Mouse (Mus musculus): Measurements from ENCODE around the gene Cyp1a1. TPM values are rescaled to one million over a fixed set of nuclear protein-coding genes. Genes with fewer than 3 reads are reported as not detected.
A peak's percentile ranks its signal among the peaks of the same experiment; 100 is the strongest.
"Not testable (repeated sequence)": the region's sequence is repeated elsewhere in the genome, so short reads cannot be mapped to it uniquely, and the experiment has no call there.

The Cyp1a1 gene
- polyA plus RNA-seq, 1 experiment = 1.3 TPM

DNA sequence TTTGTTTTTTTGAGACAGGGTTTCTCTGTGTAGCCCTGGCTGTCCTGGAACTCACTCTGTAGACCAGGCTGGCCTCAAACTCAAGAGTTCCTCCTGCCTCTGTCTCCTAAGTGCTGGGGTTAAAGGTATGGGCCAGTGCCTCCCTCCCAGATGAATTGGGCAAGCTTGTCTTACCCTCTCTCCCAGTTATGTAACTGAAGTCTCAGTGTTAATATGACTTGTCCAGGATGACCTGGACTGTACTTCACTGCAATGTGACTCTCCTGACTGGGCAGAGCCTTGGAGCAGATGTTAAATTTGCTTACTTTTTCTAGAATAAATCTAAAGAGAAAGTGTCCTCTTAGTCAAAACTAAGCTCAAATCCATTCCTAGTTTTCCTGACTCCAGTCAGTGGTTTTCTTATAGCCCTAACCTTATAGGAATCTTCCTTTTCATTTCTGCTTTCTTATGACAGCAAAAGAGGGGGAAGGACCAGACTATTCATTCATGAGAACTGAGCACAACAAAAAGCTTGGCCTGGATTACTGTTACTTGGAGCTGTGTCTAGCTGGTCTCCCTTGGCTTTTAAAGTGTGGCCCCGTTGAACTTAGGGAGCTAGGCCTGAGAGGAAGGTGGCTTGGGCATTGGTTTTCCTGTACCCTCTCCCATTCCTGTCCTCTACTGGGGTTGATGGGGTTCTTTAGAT, 10.9 kb downstream of the Cyp1a1 start:
- DNase-seq (ENCODE audit: low read depth) = no peak

DNA sequence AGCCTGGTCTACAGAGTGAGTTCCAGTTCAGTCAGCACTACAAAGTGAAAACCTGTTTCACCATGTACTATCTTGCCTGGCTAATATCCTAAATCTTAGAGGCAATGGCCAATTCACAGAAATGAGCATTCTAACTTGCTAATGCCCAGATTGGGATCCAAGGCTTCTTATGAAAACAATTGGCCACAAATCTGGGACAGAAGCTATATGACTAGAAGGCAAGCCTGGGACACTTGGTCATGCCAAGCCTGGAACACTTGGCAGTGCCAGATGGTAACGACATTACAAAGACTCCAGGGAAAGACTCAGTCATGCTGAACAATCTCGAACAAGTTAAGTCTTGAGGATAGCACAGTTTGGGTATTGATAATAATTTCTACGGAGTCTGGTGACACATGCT, 18.8 kb downstream of the Cyp1a1 start:
- DNase-seq (ENCODE audit: low read depth) = peak; percentile 95

DNA sequence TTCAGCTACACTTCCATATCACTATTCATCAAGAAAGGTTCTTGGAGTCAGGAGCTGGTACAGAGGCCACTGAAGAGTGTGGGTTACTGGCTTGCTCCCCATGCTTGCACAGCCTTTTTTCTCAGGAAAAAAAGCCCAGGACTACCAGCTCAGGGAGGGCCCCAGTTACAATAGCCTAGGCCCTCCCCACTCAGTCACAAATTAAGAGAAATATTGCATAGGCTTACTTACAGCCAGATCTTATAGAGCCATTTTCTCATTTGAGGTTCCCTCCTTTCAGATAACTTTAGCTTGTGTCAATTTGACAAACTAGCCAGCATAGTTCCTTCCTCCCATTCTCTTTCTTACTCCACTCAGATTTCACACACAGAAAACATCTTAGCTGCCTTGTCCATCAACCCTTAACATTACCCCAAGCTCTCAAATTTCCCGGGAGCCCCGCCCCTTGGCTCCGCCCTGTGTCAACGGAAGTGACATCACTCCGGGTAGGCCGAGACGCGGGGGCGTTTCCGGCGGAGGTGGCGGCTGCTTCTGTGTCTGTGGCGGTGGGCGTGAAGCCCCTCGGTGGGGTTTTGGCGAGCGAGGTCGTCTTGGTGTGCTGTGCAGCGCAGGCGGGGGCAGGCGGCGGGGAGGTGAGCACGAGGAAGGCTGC, 20.5 kb downstream of the Cyp1a1 start, which contains the start of gene Edc3:
Gene Edc3, plus strand, starts transcription at position 473 of the 652 bp plus-strand sequence.
- DNase-seq (ENCODE audit: low read depth) = no peak

DNA sequence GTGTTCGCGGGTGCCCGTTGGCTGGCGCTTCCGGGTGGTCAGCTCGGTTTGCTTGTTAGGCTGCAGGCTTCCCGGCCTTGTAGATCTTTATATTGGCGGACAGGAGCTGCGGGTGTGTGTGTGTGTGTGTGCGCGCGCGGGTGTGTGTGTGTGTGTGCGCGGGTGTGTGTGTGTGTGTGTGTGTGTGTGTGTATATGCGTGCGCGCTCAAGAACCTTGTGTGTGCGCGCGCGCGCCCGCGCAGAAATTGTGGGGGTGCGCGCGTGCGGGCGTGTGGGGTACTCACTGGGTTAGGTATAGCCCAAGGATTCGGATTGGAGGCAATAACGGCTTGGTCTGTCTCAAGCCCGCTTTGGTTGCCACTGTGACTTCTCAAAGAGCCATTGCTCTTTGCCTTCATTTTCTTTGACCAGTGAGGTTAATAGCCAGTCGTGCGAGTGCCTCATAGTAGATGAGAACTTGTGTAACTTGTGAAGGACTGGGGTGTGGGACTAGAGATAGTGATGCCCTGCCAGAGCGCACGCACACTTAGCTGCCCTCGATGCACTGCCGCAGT, 21.1 kb downstream of the Cyp1a1 start:
- DNase-seq (ENCODE audit: low read depth) = no peak

GRCm38 (mm10) chr9:57710214-57710613, 22.5 kb downstream of the Cyp1a1 start:
- not testable (repeated sequence) for DNase-seq (ENCODE audit: low read depth)

DNA sequence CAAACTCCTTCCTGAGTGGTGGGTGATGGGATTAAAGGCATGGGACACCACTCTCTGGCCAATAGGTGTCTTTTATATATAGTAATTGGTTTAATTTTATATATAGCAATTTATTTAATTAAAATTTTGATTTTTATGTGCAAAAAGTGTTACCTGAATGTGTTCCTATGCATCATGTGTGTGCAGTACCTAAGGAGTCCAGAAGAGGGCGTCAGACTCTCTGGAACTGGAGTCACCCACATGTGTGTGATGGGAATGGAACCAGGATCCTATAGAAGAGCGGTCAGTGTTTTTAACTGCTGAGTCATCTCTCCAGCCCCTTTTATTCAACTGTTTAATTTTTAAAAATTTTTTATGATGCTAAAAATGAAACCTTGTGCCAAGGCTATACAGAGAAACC, 24.5 kb downstream of the Cyp1a1 start:
- no peak for DNase-seq (ENCODE audit: low read depth)

- DNase-seq (ENCODE audit: low read depth) = no peak
Observed at GRCm38 (mm10) chr9:57718408-57718807, 30.7 kb downstream of the Cyp1a1 start.

DNA sequence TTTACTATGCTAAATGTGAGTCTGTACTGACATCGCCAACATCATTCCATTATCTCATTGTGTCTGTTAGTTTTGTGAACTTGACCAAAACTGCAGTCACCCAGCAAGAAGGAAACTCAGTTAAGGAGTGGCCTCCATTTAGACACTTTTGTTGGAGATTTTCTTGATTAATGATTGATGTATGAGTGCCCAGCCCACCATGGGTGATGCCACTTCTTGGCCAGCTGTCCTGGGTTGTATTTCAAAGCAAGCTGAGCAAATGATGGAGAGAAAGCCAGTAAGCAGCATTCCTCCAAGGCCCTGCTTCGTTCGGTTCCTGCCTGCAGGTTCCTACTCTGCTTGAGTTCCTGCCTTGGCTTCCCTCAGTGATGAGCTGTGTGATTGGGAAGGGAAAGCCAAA, 33.0 kb downstream of the Cyp1a1 start:
- DNase-seq (ENCODE audit: low read depth) = no peak

DNA sequence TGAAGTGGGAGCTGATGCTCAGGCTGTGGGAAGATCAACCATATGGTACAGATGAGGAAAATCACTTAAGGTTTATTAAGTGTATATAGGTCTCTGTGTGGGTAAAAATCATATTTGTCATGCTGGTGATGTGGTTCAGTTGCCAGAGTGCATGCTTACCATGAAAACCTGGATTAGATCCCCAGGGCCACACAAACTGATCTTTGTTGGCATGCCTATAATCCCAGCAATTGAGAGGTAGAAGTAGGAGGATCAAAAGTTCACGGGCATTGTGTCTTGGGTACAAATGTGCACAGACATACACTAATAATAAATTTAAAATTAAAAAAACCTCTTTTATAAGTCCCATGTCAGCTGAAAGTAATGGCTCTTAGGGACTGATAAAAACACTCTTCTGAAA, 34.6 kb downstream of the Cyp1a1 start:
- no peak for DNase-seq (ENCODE audit: low read depth)

GRCm38 (mm10) chr9:57723315-57723715, 35.6 kb downstream of the Cyp1a1 start:
- DNase-seq (ENCODE audit: low read depth) = peak; percentile 100

DNA sequence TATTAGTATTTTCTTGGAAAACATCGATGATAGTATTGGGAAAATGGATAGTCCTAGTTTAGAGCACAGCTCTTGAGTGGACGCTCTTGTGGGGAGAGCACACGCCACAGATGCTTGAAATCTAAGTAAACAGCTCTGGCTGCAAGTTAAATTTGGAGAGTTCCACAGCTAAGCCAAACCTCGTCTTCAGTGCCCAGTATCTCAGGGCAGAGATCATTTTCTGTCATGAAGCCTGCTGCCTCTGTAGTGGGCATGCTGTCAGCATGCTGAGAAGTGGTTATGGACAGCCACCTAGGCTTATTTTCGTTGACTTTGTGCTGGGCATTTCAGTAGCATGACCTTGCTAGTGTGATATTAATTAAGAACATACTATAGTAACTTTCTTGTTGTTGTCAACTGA, 36.1 kb downstream of the Cyp1a1 start:
- no peak for DNase-seq (ENCODE audit: low read depth)

- no peak for DNase-seq (ENCODE audit: low read depth)
Observed at GRCm38 (mm10) chr9:57724701-57725100, 37.0 kb downstream of the Cyp1a1 start.

- no peak for DNase-seq (ENCODE audit: low read depth)
Observed at GRCm38 (mm10) chr9:57728312-57728711, 40.6 kb downstream of the Cyp1a1 start.

- DNase-seq (ENCODE audit: low read depth) = no peak
Observed at GRCm38 (mm10) chr9:57733606-57734005, 45.9 kb downstream of the Cyp1a1 start.

- DNase-seq (ENCODE audit: low read depth) = no peak
Observed at GRCm38 (mm10) chr9:57739863-57740262, 52.1 kb downstream of the Cyp1a1 start.

- DNase-seq (ENCODE audit: low read depth) = no peak
Observed at GRCm38 (mm10) chr9:57744462-57745091, 56.8 kb downstream of the Cyp1a1 start.

- no peak for DNase-seq (ENCODE audit: low read depth)
Observed at GRCm38 (mm10) chr9:57747067-57747466, 59.3 kb downstream of the Cyp1a1 start.

GRCm38 (mm10) chr9:57748137-57748536, 60.4 kb downstream of the Cyp1a1 start:
- no peak for DNase-seq (ENCODE audit: low read depth)

- no peak for DNase-seq (ENCODE audit: low read depth)
Observed at GRCm38 (mm10) chr9:57748831-57749230, 61.1 kb downstream of the Cyp1a1 start.

DNA sequence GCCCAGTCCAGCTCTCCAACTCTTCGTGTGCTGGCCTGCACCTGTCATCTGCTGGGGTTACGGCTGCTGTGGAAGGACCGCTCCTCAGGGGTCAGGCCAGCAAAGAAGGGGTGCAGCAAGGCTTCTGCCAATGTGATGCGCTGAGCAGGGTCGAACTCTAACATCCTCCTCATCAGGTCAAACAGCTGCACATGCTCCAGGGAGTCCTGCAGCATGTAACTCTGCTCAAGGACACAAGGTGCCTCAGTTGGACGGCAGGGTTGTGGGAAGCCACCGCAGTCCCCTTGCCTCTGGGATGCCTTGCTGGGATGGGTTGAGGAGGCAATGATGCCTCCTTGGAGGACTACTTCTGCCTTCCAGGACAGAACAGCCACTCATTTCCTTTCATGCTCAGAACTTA, 63.2 kb downstream of the Cyp1a1 start:
- no peak for DNase-seq (ENCODE audit: low read depth)
